Mouse (Mus musculus): ENCODE data around the gene Fzd4. TPM values are rescaled to one million over a fixed set of nuclear protein-coding genes. Genes with fewer than 3 reads are reported as not detected.
A peak's percentile ranks its signal among the peaks of the same experiment; 100 is the strongest.

Gene Fzd4
- polyA plus RNA-seq, 1 experiment, result 0.60 TPM

DNA sequence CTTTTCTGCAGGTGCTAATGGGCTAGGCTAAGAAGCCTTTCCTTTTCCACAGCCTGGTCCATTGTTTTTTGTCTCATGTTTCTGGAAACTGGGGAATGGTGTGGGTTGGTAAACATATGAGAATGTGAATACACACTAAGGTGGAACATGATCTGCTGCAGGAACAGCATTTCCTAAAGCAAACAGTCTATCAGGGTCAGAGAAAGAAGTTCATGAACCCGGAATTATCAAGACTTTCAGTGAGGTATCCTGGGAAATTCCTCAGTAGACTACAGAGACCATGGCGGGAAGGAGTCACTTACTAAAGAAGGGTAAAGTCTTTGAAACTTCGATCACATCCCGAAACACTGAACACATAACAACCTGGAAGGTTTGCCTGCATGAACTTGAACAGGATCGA lies 32.2 kb downstream of the Fzd4 start:
- Histone ChIP-seq H3K27me3 (ENCODE audit: control insufficient read depth, insufficient read depth, insufficient read length) (no peaks in the 10 kb centered on the region), H3ac (ENCODE audit: control insufficient read depth, insufficient read length, low read depth) (no peak overlapping the region), H3K79me3 (ENCODE audit: low read depth) (no peaks in the 10 kb centered on the region), H3K79me2 (ENCODE audit: control insufficient read depth, insufficient read depth) (no peaks in the 10 kb centered on the region), H3K36me3 (ENCODE audit: control insufficient read depth, insufficient read depth) (no peaks in the 10 kb centered on the region), H3K4me3 (ENCODE audit: insufficient read depth, poor library complexity, severe bottlenecking) (no peak overlapping the region)
- TF ChIP-seq CEBPB (IDR thresholded peaks at IDR 0.05; ENCODE audit: low read depth) (no peak), MYOG (IDR thresholded peaks at IDR 0.05; ENCODE audit: control insufficient read depth, extremely low read depth, insufficient read length) (no peak), CTCF (IDR thresholded peaks at IDR 0.05; ENCODE audit: control insufficient read depth, insufficient read depth, insufficient read length) (no peak), MAX (IDR thresholded peaks at IDR 0.05) (no peak), USF1 (IDR thresholded peaks at IDR 0.05; ENCODE audit: low read depth) (no peak), FOSL1 (IDR thresholded peaks at IDR 0.05; ENCODE audit: insufficient read depth, low read length, poor library complexity, severe bottlenecking) (no peak), MYOD1 (IDR thresholded peaks at IDR 0.05; ENCODE audit: control insufficient read depth, insufficient read length, low read depth) (no peak)

DNA sequence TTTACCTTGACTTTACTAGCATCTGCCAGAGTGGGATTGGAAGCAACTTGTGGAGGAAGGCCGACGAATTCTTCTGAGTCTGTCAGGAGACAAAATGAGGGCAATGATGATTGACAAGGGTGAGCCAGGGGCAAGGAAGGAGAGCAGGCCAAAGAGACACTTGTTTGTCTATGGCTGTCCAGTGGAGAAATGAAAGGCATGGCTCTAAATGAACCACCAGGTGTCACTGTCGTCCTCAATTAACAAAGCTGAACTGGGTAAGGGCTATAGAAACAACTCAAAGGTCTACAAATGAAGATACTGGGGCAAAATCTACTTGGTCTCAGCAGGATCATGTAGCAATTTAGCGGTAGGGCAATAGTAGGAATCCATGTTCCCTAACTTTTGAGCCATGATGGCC lies 33.4 kb downstream of the Fzd4 start:
- Histone ChIP-seq H3K79me3 (ENCODE audit: low read depth) (no peaks in the 10 kb centered on the region), H3K79me2 (ENCODE audit: control insufficient read depth, insufficient read depth) (no peaks in the 10 kb centered on the region), H3K4me3 (ENCODE audit: insufficient read depth, poor library complexity, severe bottlenecking) (no peak overlapping the region), H3ac (ENCODE audit: control insufficient read depth, insufficient read length, low read depth) (no peak overlapping the region), H3K36me3 (ENCODE audit: control insufficient read depth, insufficient read depth) (no peaks in the 10 kb centered on the region), H3K27me3 (ENCODE audit: control insufficient read depth, insufficient read depth, insufficient read length) (no peaks in the 10 kb centered on the region)
- TF ChIP-seq MYOG (IDR thresholded peaks at IDR 0.05; ENCODE audit: control insufficient read depth, extremely low read depth, insufficient read length), result no peak
- TF ChIP-seq MAX (IDR thresholded peaks at IDR 0.05), result no peak
- no peak for TF ChIP-seq USF1 (IDR thresholded peaks at IDR 0.05; ENCODE audit: low read depth)
- TF ChIP-seq CTCF (IDR thresholded peaks at IDR 0.05; ENCODE audit: control insufficient read depth, insufficient read depth, insufficient read length), result peak; percentile 23
- no peak for TF ChIP-seq MYOD1 (IDR thresholded peaks at IDR 0.05; ENCODE audit: control insufficient read depth, insufficient read length, low read depth)
- TF ChIP-seq CEBPB (IDR thresholded peaks at IDR 0.05; ENCODE audit: low read depth), result no peak
- no peak for TF ChIP-seq FOSL1 (IDR thresholded peaks at IDR 0.05; ENCODE audit: insufficient read depth, low read length, poor library complexity, severe bottlenecking)

DNA sequence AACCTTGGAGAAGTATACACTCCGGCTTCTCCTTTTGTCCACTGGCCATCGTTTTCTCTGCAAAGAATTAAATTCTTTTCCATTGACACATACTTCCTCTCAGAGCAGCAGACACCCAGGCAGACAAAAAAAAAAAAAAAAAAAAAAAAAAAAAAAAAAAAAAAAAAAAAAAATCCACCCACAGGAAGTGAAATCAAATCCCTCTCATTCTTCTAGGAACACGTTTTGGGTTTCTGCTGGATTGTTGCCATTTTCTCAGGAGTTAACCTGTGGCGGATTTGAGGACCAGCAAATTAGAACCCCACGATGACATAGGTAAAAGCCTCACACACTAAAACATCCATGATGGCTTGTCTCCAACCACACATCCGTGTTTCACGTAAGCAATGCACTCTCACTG lies 37.1 kb downstream of the Fzd4 start:
- Histone ChIP-seq H3K36me3 (ENCODE audit: control insufficient read depth, insufficient read depth) (no peaks in the 10 kb centered on the region), H3K79me2 (ENCODE audit: control insufficient read depth, insufficient read depth) (no peaks in the 10 kb centered on the region), H3K79me3 (ENCODE audit: low read depth) (no peaks in the 10 kb centered on the region), H3K4me3 (ENCODE audit: insufficient read depth, poor library complexity, severe bottlenecking) (no peak overlapping the region), H3ac (ENCODE audit: control insufficient read depth, insufficient read length, low read depth) (no peak overlapping the region), H3K27me3 (ENCODE audit: control insufficient read depth, insufficient read depth, insufficient read length) (no peaks in the 10 kb centered on the region)
- no peak for TF ChIP-seq MYOD1 (IDR thresholded peaks at IDR 0.05; ENCODE audit: control insufficient read depth, insufficient read length, low read depth)
- TF ChIP-seq CTCF (IDR thresholded peaks at IDR 0.05; ENCODE audit: control insufficient read depth, insufficient read depth, insufficient read length), result no peak
- no peak for TF ChIP-seq USF1 (IDR thresholded peaks at IDR 0.05; ENCODE audit: low read depth)
- TF ChIP-seq FOSL1 (IDR thresholded peaks at IDR 0.05; ENCODE audit: insufficient read depth, low read length, poor library complexity, severe bottlenecking), result no peak
- TF ChIP-seq MAX (IDR thresholded peaks at IDR 0.05), result no peak
- no peak for TF ChIP-seq CEBPB (IDR thresholded peaks at IDR 0.05; ENCODE audit: low read depth)
- TF ChIP-seq MYOG (IDR thresholded peaks at IDR 0.05; ENCODE audit: control insufficient read depth, extremely low read depth, insufficient read length), result no peak

DNA sequence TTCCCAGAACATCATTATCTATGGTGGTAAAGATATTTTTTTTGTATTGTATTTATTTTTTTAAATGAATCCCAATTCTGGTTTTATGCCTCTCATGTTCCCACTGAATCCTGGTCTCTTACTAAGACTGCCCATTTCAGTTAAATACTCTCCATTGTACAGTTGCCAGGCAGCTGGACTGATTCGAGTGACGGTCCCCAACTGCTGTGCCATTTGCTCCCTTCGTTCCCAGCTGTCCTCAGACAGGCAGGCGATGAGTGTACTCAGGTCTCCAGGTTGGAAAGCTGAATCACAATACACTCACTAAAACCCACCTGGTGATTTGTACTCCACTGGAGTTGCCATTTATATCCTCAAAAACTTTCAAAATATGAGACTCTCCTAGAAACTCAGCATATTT lies 38.1 kb downstream of the Fzd4 start:
- H3K27me3 ChIP-seq (ENCODE audit: control insufficient read depth, insufficient read depth, insufficient read length), result no peaks in the 10 kb centered on the region
- no peaks in the 10 kb centered on the region for H3K79me3 ChIP-seq (ENCODE audit: low read depth)
- no peak overlapping the region for H3ac ChIP-seq (ENCODE audit: control insufficient read depth, insufficient read length, low read depth)
- no peaks in the 10 kb centered on the region for H3K79me2 ChIP-seq (ENCODE audit: control insufficient read depth, insufficient read depth)
- no peak overlapping the region for H3K4me3 ChIP-seq (ENCODE audit: insufficient read depth, poor library complexity, severe bottlenecking)
- H3K36me3 ChIP-seq (ENCODE audit: control insufficient read depth, insufficient read depth), result no peaks in the 10 kb centered on the region
- TF ChIP-seq MAX (IDR thresholded peaks at IDR 0.05) (no peak), FOSL1 (IDR thresholded peaks at IDR 0.05; ENCODE audit: insufficient read depth, low read length, poor library complexity, severe bottlenecking) (no peak), CTCF (IDR thresholded peaks at IDR 0.05; ENCODE audit: control insufficient read depth, insufficient read depth, insufficient read length) (no peak), MYOG (IDR thresholded peaks at IDR 0.05; ENCODE audit: control insufficient read depth, extremely low read depth, insufficient read length) (no peak), CEBPB (IDR thresholded peaks at IDR 0.05; ENCODE audit: low read depth) (no peak), MYOD1 (IDR thresholded peaks at IDR 0.05; ENCODE audit: control insufficient read depth, insufficient read length, low read depth) (no peak), USF1 (IDR thresholded peaks at IDR 0.05; ENCODE audit: low read depth) (no peak)

DNA sequence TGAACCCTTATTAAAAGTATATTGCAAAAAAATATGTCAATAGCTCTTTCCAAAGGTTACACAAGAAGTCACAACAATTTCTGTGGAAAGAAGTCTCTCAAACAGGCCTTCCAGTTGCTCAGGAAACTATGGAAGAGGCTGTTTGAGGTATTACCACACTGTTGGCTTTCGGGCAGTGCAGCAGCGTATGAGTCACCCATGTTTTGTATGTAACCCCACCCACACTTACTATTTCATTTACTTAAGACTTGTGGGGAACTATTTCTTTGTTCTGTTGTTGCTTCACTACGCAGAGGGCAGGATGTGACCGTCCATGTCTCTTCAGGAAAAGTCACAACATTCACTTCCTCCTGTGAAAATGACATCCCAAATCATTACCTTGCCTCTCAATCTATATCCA lies 41.0 kb downstream of the Fzd4 start:
- no peak for TF ChIP-seq MYOD1 (IDR thresholded peaks at IDR 0.05; ENCODE audit: control insufficient read depth, insufficient read length, low read depth)
- TF ChIP-seq USF1 (IDR thresholded peaks at IDR 0.05; ENCODE audit: low read depth), result no peak

DNA sequence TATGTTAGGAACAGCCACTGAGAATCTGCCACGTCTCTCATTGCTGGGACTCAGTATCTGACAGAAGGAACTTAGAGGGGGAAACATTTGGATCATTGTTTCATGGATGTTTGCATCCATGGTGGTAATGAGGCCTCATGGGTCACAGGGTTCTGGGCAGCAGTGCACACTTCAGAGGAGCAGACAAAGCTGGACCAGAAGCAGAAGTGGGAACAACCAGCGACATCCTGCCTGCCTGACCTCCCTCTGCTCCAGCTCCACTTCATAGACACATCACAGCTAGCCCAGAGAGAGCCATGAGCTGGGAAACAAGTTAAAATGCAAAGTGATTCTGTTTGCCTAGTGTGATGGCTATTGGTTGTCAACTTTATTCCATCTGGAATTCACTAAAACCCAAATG lies 46.2 kb downstream of the Fzd4 start:
- no peaks in the 10 kb centered on the region for H3K79me3 ChIP-seq (ENCODE audit: low read depth)
- no peaks in the 10 kb centered on the region for H3K79me2 ChIP-seq (ENCODE audit: control insufficient read depth, insufficient read depth)
- H3ac ChIP-seq (ENCODE audit: control insufficient read depth, insufficient read length, low read depth), result no peak overlapping the region
- H3K4me3 ChIP-seq (ENCODE audit: insufficient read depth, poor library complexity, severe bottlenecking), result no peak overlapping the region
- H3K36me3 ChIP-seq (ENCODE audit: control insufficient read depth, insufficient read depth), result no peaks in the 10 kb centered on the region
- TF ChIP-seq CTCF (IDR thresholded peaks at IDR 0.05; ENCODE audit: control insufficient read depth, insufficient read depth, insufficient read length), result no peak
- TF ChIP-seq MAX (IDR thresholded peaks at IDR 0.05), result no peak
- no peak for TF ChIP-seq FOSL1 (IDR thresholded peaks at IDR 0.05; ENCODE audit: insufficient read depth, low read length, poor library complexity, severe bottlenecking)
- TF ChIP-seq MYOG (IDR thresholded peaks at IDR 0.05; ENCODE audit: control insufficient read depth, extremely low read depth, insufficient read length), result no peak
- no peak for TF ChIP-seq USF1 (IDR thresholded peaks at IDR 0.05; ENCODE audit: low read depth)
- no peak for TF ChIP-seq MYOD1 (IDR thresholded peaks at IDR 0.05; ENCODE audit: control insufficient read depth, insufficient read length, low read depth)
- TF ChIP-seq CEBPB (IDR thresholded peaks at IDR 0.05; ENCODE audit: low read depth), result no peak
- H3K27me3 ChIP-seq (ENCODE audit: control insufficient read depth, insufficient read depth, insufficient read length), result no peaks in the 10 kb centered on the region

More for the DNA sequence above, 41.0 kb downstream of the Fzd4 start:
- Histone ChIP-seq H3K27me3 (ENCODE audit: control insufficient read depth, insufficient read depth, insufficient read length) (no peaks in the 10 kb centered on the region), H3K36me3 (ENCODE audit: control insufficient read depth, insufficient read depth) (no peaks in the 10 kb centered on the region), H3K79me3 (ENCODE audit: low read depth) (no peaks in the 10 kb centered on the region), H3K4me3 (ENCODE audit: insufficient read depth, poor library complexity, severe bottlenecking) (no peak overlapping the region), H3ac (ENCODE audit: control insufficient read depth, insufficient read length, low read depth) (no peak overlapping the region), H3K79me2 (ENCODE audit: control insufficient read depth, insufficient read depth) (no peaks in the 10 kb centered on the region)
